Mouse (Mus musculus) monocyte, adult 5-6 weeks (primary cell): ENCODE measurements around the gene Fundc2. TPM values are rescaled to one million over a fixed set of nuclear protein-coding genes. Genes with fewer than 3 reads are reported as not detected.
A peak's percentile ranks its signal among the peaks of the same experiment; 100 is the strongest.

Experiments
- ATAC-seq: fragments of 153-309, 156-312 bp; replicated peaks from 2 replicates; pipeline ENCODE4 v1.8.0; 2017; ENCODE audit warnings: mild to moderate bottlenecking; ENCODE audit not compliant: low TSS enrichment, insufficient number of reproducible peaks, severe bottlenecking, poor library complexity, low FRiP score
- total RNA-seq: library from RNA; stranded (forward); fragments of 200-1000, 200-491, 200-594 nt; gene quantifications from 3 replicates; pipeline ENCODE4 v1.2.3, GENCODE M21; 2017

Fundc2 gene
- 12.1 to 19.3 TPM (median 17.4 TPM) in 3 replicates for total RNA-seq

- ATAC-seq, result peak; percentile 53; the same call in 1 of the 2 replicates
Measured at GRCm38 (mm10) chrX:75382195-75382771, at the start of gene Fundc2, which contains the start of gene F8. Gene Fundc2, plus strand, starts transcription at chrX:75382399. Gene F8, minus strand, starts transcription at chrX:75382615.

- no peak for ATAC-seq
Measured at GRCm38 (mm10) chrX:75370197-75370596, 12.0 kb upstream of the Fundc2 start.

- ATAC-seq, result no peak
Measured at GRCm38 (mm10) chrX:75372666-75373425, 9.4 kb upstream of the Fundc2 start.

- no peak for ATAC-seq
Measured at GRCm38 (mm10) chrX:75376815-75377214, 5.4 kb upstream of the Fundc2 start.

- no peak for ATAC-seq
Measured at GRCm38 (mm10) chrX:75381176-75381575, 1.0 kb upstream of the Fundc2 start.

GRCm38 (mm10) chrX:75381699-75382098 lies 500 bp upstream of the Fundc2 start:
- no peak for ATAC-seq

GRCm38 (mm10) chrX:75399471-75399870 lies 17.3 kb downstream of the Fundc2 start:
- ATAC-seq, result no peak

GRCm38 (mm10) chrX:75402668-75403067 lies 20.5 kb downstream of the Fundc2 start:
- ATAC-seq, result no peak

- ATAC-seq, result no peak
Measured at GRCm38 (mm10) chrX:75403350-75403749, 21.2 kb downstream of the Fundc2 start.

- no peak for ATAC-seq
Measured at GRCm38 (mm10) chrX:75409711-75410110, 27.5 kb downstream of the Fundc2 start.

GRCm38 (mm10) chrX:75415936-75416785 lies 34.0 kb downstream of the Fundc2 start, which contains the start of the genes Cmc4, Mtcp1 and Brcc3:
Gene Cmc4, minus strand, starts transcription at chrX:75416584.
Gene Mtcp1, minus strand, starts transcription at chrX:75416588.
Gene Brcc3, plus strand, starts transcription at chrX:75416628.
- peak; percentile 98 for ATAC-seq

Other genes starting within 250 kb of the Fundc2 start
- gene Smim9, start 218.6 kb upstream of the Fundc2 start, total RNA-seq, result not detected in 3 replicates
- 0.10 TPM in 2 of 3 replicates, not detected in the other for gene F8, start 216 bp downstream of the Fundc2 start, total RNA-seq
- gene Cmc4, start 34.2 kb downstream of the Fundc2 start, total RNA-seq, result 7.1 to 17.9 TPM (median 7.3 TPM) in 3 replicates
- 11.3 to 38.8 TPM (median 13.1 TPM) in 3 replicates for gene Mtcp1, start 34.2 kb downstream of the Fundc2 start, total RNA-seq
- gene Brcc3, start 34.2 kb downstream of the Fundc2 start, total RNA-seq, result 30.2 to 38.9 TPM (median 34.0 TPM) in 3 replicates
- 112 to 152 TPM (median 121 TPM) in 3 replicates for gene Vbp1, start 131.9 kb downstream of the Fundc2 start, total RNA-seq
- gene Rab39b, start 195.8 kb downstream of the Fundc2 start, total RNA-seq, result 0.11 to 0.49 TPM in 2 of 3 replicates, not detected in the other